Mouse (Mus musculus): Measurements from ENCODE around the gene Pnma1. TPM values are rescaled to one million over a fixed set of nuclear protein-coding genes. Genes with fewer than 3 reads are reported as not detected.

The Pnma1 gene
- polyA plus RNA-seq, 1 experiment from 2014 or later: 0.68 TPM

- no peak overlapping the region for H3K4me3 ChIP-seq
- H3K36me3 ChIP-seq: peaks cover 24% of the 10 kb centered on the region
- no peaks in the 10 kb centered on the region; the same call in 1 of the 2 replicates for H3K9me3 ChIP-seq (replicated peaks)
- H3K4me2 ChIP-seq: no peak overlapping the region
- no peaks in the 10 kb centered on the region for H3K27me3 ChIP-seq (replicated peaks)
- H3K9ac ChIP-seq: no peak overlapping the region
- ATAC-seq (ENCODE audit: insufficient number of reproducible peaks, low FRiP score): no peak
- H3K27ac ChIP-seq (ENCODE audit: poor library complexity, severe bottlenecking): no peak overlapping the region
- no peaks in the 10 kb centered on the region for H3K4me1 ChIP-seq (replicated peaks)
- 82% methylated on average over 6 of the region's 6 CpGs for WGBS
Observed at GRCm38 (mm10) chr12:84128576-84128975, 19.7 kb downstream of the Pnma1 start.

DNA sequence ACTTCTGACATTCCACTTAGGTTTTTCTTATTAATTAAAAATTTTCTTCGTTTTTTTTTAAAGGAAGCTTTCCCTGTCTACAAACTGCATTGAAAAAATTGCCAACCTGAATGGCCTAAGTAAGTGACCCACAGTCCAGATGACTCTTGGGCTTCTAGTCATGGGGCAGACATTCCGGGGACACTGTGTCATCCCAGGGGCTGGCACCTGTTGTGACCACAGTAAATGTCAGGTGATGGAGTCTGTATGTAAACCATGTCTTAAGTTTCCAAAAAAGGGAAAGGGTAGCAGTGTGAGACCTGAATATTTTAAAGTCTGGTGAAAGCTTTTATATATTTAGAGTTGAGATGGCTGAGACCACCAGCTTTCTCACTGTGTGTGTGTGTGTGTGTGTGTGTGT lies 21.4 kb downstream of the Pnma1 start:
- no peak overlapping the region for H3K4me3 ChIP-seq
- H3K27me3 ChIP-seq (replicated peaks): no peaks in the 10 kb centered on the region
- H3K4me2 ChIP-seq: no peak overlapping the region
- no peak for ATAC-seq (ENCODE audit: insufficient number of reproducible peaks, low FRiP score)
- H3K9ac ChIP-seq: no peak overlapping the region
- WGBS: 69% methylated on average over 2 of the region's 2 CpGs
- peaks cover 22% of the 10 kb centered on the region for H3K36me3 ChIP-seq
- no peaks in the 10 kb centered on the region; the same call in 1 of the 2 replicates for H3K9me3 ChIP-seq (replicated peaks)
- no peaks in the 10 kb centered on the region for H3K4me1 ChIP-seq (replicated peaks)
- no peak overlapping the region for H3K27ac ChIP-seq (ENCODE audit: poor library complexity, severe bottlenecking)

GRCm38 (mm10) chr12:84125892-84126291 lies 22.4 kb downstream of the Pnma1 start:
- Histone ChIP-seq H3K4me3 (no peak overlapping the region), H3K27ac (ENCODE audit: poor library complexity, severe bottlenecking) (no peak overlapping the region), H3K36me3 (peaks cover 17% of the 10 kb centered on the region), H3K4me2 (no peak overlapping the region), H3K9me3 (replicated peaks) (no peaks in the 10 kb centered on the region; the same call in 1 of the 2 replicates), H3K27me3 (replicated peaks) (no peaks in the 10 kb centered on the region), H3K4me1 (replicated peaks) (no peaks in the 10 kb centered on the region), H3K9ac (no peak overlapping the region)
- WGBS: 73% methylated on average over 12 of the region's 12 CpGs
- ATAC-seq (ENCODE audit: insufficient number of reproducible peaks, low FRiP score): no peak

GRCm38 (mm10) chr12:84119584-84119983 lies 28.7 kb downstream of the Pnma1 start:
- H3K9ac ChIP-seq: no peak overlapping the region
- ATAC-seq (ENCODE audit: insufficient number of reproducible peaks, low FRiP score): no peak
- no peaks in the 10 kb centered on the region for H3K27me3 ChIP-seq (replicated peaks)
- H3K4me1 ChIP-seq (replicated peaks): peaks cover 8% of the 10 kb centered on the region
- no peak overlapping the region for H3K4me2 ChIP-seq
- H3K9me3 ChIP-seq (replicated peaks): no peaks in the 10 kb centered on the region
- H3K36me3 ChIP-seq: peaks cover 3% of the 10 kb centered on the region; the same call in 1 of the 2 replicates
- H3K27ac ChIP-seq (ENCODE audit: poor library complexity, severe bottlenecking): no peak overlapping the region
- H3K4me3 ChIP-seq: no peak overlapping the region
- WGBS: 88% methylated on average over 5 of the region's 5 CpGs

DNA sequence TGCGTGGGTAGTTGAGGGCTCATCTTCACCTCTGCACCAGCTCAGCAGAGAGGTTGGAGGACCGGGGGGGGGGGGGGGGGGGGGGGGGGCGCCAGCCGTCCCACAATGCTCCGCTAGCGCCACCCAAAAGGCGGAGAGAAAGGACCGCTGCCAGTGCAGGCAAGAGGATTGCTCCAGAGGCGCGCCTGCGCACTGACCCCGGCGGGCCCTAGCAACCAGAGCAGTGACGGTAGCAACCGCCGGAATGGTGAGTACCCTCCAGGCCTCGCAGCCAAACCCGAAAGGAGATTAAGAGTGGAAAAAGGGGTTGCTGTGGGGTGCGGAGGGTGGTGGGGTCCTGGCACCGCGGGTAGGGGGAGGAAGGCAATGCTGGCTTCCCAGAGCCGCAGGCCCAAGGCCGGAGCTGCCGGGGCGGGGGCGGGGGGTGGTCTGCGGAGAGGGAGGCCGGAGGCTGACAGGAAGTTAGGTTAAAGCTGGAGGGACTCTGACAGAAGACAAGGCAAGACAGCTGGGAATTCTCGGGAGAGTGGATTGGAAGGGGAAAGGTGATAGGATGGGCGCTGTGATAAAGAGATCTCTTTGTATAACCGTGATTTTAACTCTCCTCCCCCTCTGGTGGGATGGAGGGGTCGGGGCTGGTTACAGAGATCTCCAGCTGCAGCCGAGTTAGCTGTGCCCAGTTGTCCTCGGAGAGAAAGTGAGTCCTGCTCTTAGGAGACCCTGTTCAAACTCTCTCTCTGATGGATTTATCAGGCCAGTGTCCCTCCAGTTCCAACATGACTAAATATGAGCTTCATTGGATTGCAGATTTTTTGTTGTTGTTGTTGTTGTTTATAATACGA lies 33.9 kb downstream of the Pnma1 start, which contains the start of gene Dnal1:
Gene Dnal1, plus strand, starts transcription at position 214 of the 842 bp plus-strand sequence.
- H3K27ac ChIP-seq (ENCODE audit: poor library complexity, severe bottlenecking): peak within 1 kb of the TSS; percentile 58

DNA sequence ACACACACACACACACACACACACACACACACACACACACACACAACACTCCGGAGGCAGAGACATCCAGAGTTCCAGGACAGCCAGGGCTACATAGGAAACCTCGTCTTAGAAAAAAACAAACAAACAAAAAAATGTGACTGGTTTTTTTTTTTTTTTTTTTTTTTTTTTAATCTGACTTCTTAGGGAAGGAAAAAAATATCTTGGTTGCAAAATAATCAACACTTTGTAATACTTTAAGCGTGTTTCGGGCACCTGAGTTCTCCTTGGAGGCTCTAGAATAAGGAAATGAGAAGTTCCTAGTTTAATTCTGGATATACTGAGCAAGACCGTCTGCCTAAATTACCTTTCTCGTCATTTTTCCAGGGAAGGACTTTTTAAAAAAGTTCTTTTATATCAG lies 34.6 kb downstream of the Pnma1 start:
- ATAC-seq (ENCODE audit: insufficient number of reproducible peaks, low FRiP score): no peak
- Histone ChIP-seq H3K4me2 (peak overlapping the region; percentile 78), H3K4me3 (peak overlapping the region; percentile 76), H3K27me3 (replicated peaks) (no peaks in the 10 kb centered on the region), H3K36me3 (no peaks in the 10 kb centered on the region), H3K9me3 (replicated peaks) (no peaks in the 10 kb centered on the region), H3K27ac (ENCODE audit: poor library complexity, severe bottlenecking) (no peak overlapping the region), H3K9ac (no peak overlapping the region), H3K4me1 (replicated peaks) (peaks cover 8% of the 10 kb centered on the region)
- WGBS: 50% methylated on average over 6 of the region's 6 CpGs

More for the DNA sequence above, 33.9 kb downstream of the Pnma1 start, which contains the start of gene Dnal1:
- H3K27me3 ChIP-seq (replicated peaks): no peaks in the 10 kb centered on the region
- peaks cover 8% of the 10 kb centered on the region for H3K4me1 ChIP-seq (replicated peaks)
- peak within 1 kb of the TSS; percentile 75 for H3K9ac ChIP-seq
- H3K36me3 ChIP-seq: no peaks in the 10 kb centered on the region
- 3% methylated on average over 33 of the region's 35 CpGs for WGBS
- H3K4me2 ChIP-seq: peak within 1 kb of the TSS; percentile 78
- ATAC-seq (ENCODE audit: insufficient number of reproducible peaks, low FRiP score): peak; percentile 89
- H3K4me3 ChIP-seq: peak within 1 kb of the TSS; percentile 76
- no peaks in the 10 kb centered on the region for H3K9me3 ChIP-seq (replicated peaks)

- H3K4me3 ChIP-seq: no peak overlapping the region
- H3K4me2 ChIP-seq: no peak overlapping the region
- no peaks in the 10 kb centered on the region for H3K36me3 ChIP-seq
- ATAC-seq (ENCODE audit: insufficient number of reproducible peaks, low FRiP score): no peak
- peaks cover 8% of the 10 kb centered on the region for H3K4me1 ChIP-seq (replicated peaks)
- H3K9ac ChIP-seq: no peak overlapping the region
- WGBS: 89% methylated on average over 4 of the region's 4 CpGs
- no peaks in the 10 kb centered on the region for H3K9me3 ChIP-seq (replicated peaks)
- H3K27me3 ChIP-seq (replicated peaks): no peaks in the 10 kb centered on the region
- no peak overlapping the region for H3K27ac ChIP-seq (ENCODE audit: poor library complexity, severe bottlenecking)
Observed at GRCm38 (mm10) chr12:84110814-84111213, 37.5 kb downstream of the Pnma1 start.

GRCm38 (mm10) chr12:84109924-84110323 lies 38.4 kb downstream of the Pnma1 start:
- no peaks in the 10 kb centered on the region for H3K9me3 ChIP-seq (replicated peaks)
- peaks cover 3% of the 10 kb centered on the region for H3K4me1 ChIP-seq (replicated peaks)
- no peak overlapping the region for H3K4me2 ChIP-seq
- WGBS: 71% methylated on average over 1 of the region's 1 CpGs
- no peak for ATAC-seq (ENCODE audit: insufficient number of reproducible peaks, low FRiP score)
- no peaks in the 10 kb centered on the region for H3K36me3 ChIP-seq
- no peak overlapping the region for H3K9ac ChIP-seq
- H3K27ac ChIP-seq (ENCODE audit: poor library complexity, severe bottlenecking): no peak overlapping the region
- no peak overlapping the region for H3K4me3 ChIP-seq
- H3K27me3 ChIP-seq (replicated peaks): no peaks in the 10 kb centered on the region

DNA sequence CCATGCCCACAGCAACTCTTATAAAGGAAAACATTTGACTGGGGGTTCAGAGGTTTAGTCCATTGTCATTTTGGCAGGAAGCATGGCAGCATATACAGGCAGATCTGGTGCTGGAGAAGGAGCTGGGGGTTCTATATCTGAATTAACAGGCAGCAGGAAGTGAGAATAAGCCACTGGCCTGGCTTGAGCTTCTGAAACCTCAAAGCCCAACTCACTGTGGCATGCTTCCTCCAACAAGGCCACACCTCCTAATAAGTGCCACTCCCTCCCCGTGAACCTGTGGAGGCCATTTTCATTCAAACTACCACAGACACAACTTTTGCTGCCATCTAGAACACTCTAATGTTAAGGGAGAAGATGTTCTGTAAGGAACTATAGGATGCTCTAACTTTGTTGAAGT lies 40.6 kb downstream of the Pnma1 start:
- Histone ChIP-seq H3K4me2 (no peak overlapping the region), H3K4me3 (no peak overlapping the region), H3K4me1 (replicated peaks) (no peaks in the 10 kb centered on the region), H3K27me3 (replicated peaks) (no peaks in the 10 kb centered on the region), H3K27ac (ENCODE audit: poor library complexity, severe bottlenecking) (no peak overlapping the region), H3K9ac (no peak overlapping the region), H3K9me3 (replicated peaks) (no peaks in the 10 kb centered on the region), H3K36me3 (no peaks in the 10 kb centered on the region)
- WGBS: 58% methylated on average over 1 of the region's 1 CpGs
- ATAC-seq (ENCODE audit: insufficient number of reproducible peaks, low FRiP score): no peak

DNA sequence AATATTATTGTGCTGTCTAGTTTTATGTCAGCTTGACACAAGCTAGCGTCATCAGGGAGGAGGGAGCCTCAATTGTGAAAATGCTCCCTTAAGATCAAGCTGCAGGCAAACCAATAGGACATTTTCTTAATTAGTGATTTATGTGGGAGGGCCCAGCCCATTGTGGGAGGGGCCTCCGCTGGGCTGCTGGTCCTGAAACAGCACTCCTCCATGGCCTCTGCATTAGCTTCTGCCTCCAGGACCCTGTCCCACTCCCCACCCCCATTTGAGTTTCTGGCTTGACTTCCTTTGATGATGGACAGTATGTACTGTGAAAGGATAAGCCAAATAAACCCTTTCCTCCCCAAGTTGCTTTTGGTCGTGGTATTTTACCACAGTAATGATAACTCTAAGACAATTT lies 41.3 kb downstream of the Pnma1 start:
- no peak overlapping the region for H3K4me3 ChIP-seq
- H3K9me3 ChIP-seq (replicated peaks): no peaks in the 10 kb centered on the region
- ATAC-seq (ENCODE audit: insufficient number of reproducible peaks, low FRiP score): no peak
- H3K4me2 ChIP-seq: no peak overlapping the region
- H3K27me3 ChIP-seq (replicated peaks): no peaks in the 10 kb centered on the region
- WGBS: 74% methylated on average over 3 of the region's 3 CpGs
- no peaks in the 10 kb centered on the region for H3K4me1 ChIP-seq (replicated peaks)
- no peaks in the 10 kb centered on the region for H3K36me3 ChIP-seq
- H3K9ac ChIP-seq: no peak overlapping the region
- no peak overlapping the region for H3K27ac ChIP-seq (ENCODE audit: poor library complexity, severe bottlenecking)

DNA sequence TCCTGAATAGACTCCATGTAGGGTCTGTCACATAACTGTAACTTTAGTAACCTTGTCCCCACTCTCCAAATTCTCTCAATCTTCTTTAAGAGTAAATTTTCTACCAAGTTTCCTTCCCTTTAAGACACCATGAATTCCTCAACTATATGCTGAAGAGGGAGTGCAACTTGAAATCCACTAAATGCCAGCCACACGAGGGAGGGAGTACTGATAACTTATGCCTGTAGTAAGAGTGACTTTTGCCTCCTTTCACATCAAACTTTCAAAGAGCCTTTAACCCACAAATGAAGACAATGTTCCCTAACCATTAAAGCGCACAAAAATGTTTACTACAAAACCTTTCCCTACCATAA lies 46.8 kb downstream of the Pnma1 start:
- Histone ChIP-seq H3K4me2 (peak overlapping the region; percentile 95), H3K9me3 (replicated peaks) (no peaks in the 10 kb centered on the region), H3K27me3 (replicated peaks) (no peaks in the 10 kb centered on the region), H3K27ac (ENCODE audit: poor library complexity, severe bottlenecking) (no peak overlapping the region), H3K9ac (peak overlapping the region; percentile 78; the same call in 1 of the 2 replicates), H3K36me3 (no peaks in the 10 kb centered on the region), H3K4me1 (replicated peaks) (0 out of 2 replicates have a peak, but pooled peaks cover 2% of the 10 kb centered on the region), H3K4me3 (peak overlapping the region; percentile 68)
- ATAC-seq (ENCODE audit: insufficient number of reproducible peaks, low FRiP score): no peak
- WGBS: 49% methylated on average over 2 of the region's 2 CpGs

All from heart, embryonic 12.5 days (tissue).